Mouse (Mus musculus): ENCODE measurements around the gene Faap20.
"Not testable (repeated sequence)": the region's sequence is repeated elsewhere in the genome, so short reads cannot be mapped to it uniquely, and the experiment has no call there.

Gene Faap20

GRCm38 (mm10) chr4:155248054-155248453 is 1.5 kb upstream of the Faap20 start:
- DNase-seq (ENCODE audit: low spot score in 2 of 2) = not testable (repeated sequence)

GRCm38 (mm10) chr4:155249257-155249647 is 350 bp upstream of the Faap20 start:
- DNase-seq (ENCODE audit: low spot score in 2 of 2) = peak; percentile 89 to 93

GRCm38 (mm10) chr4:155250361-155251117 is 937 bp downstream of the Faap20 start:
- DNase-seq (ENCODE audit: low spot score in 2 of 2) = peak in 1 of 2 experiments; percentile 70

GRCm38 (mm10) chr4:155251147-155251546 is 1.5 kb downstream of the Faap20 start:
- DNase-seq (ENCODE audit: low spot score in 2 of 2) = no peak

- no peak for DNase-seq (ENCODE audit: low spot score in 2 of 2)
Observed at GRCm38 (mm10) chr4:155252253-155252652, 2.7 kb downstream of the Faap20 start.

GRCm38 (mm10) chr4:155264521-155265321 is 15.1 kb downstream of the Faap20 start:
- DNase-seq (ENCODE audit: low spot score in 2 of 2) = no peak

- no peak for DNase-seq (ENCODE audit: low spot score in 2 of 2)
Observed at GRCm38 (mm10) chr4:155267047-155267543, 17.5 kb downstream of the Faap20 start.

- DNase-seq (ENCODE audit: low spot score in 2 of 2) = no peak
Observed at GRCm38 (mm10) chr4:155267639-155268175, 18.1 kb downstream of the Faap20 start.

GRCm38 (mm10) chr4:155268382-155268781 is 18.8 kb downstream of the Faap20 start:
- peak; percentile 43 to 76 for DNase-seq (ENCODE audit: low spot score in 2 of 2)

GRCm38 (mm10) chr4:155274451-155274850 is 24.8 kb downstream of the Faap20 start:
- DNase-seq (ENCODE audit: low spot score in 2 of 2) = no peak

GRCm38 (mm10) chr4:155274851-155275250 is 25.2 kb downstream of the Faap20 start:
- DNase-seq (ENCODE audit: low spot score in 2 of 2) = no peak

- DNase-seq (ENCODE audit: low spot score in 2 of 2) = no peak
Observed at GRCm38 (mm10) chr4:155277963-155278362, 28.4 kb downstream of the Faap20 start.

GRCm38 (mm10) chr4:155279054-155279453 is 29.5 kb downstream of the Faap20 start:
- no peak for DNase-seq (ENCODE audit: low spot score in 2 of 2)

- DNase-seq (ENCODE audit: low spot score in 2 of 2) = no peak
Observed at GRCm38 (mm10) chr4:155279926-155280767, 30.5 kb downstream of the Faap20 start.

GRCm38 (mm10) chr4:155280768-155281121 is 31.1 kb downstream of the Faap20 start:
- no peak for DNase-seq (ENCODE audit: low spot score in 2 of 2)

GRCm38 (mm10) chr4:155281227-155281626 is 31.6 kb downstream of the Faap20 start:
- DNase-seq (ENCODE audit: low spot score in 2 of 2) = no peak

- no peak for DNase-seq (ENCODE audit: low spot score in 2 of 2)
Observed at GRCm38 (mm10) chr4:155281652-155282051, 32.0 kb downstream of the Faap20 start.

GRCm38 (mm10) chr4:155282231-155282630 is 32.6 kb downstream of the Faap20 start:
- DNase-seq (ENCODE audit: low spot score in 2 of 2) = no peak

GRCm38 (mm10) chr4:155283001-155283503 is 33.5 kb downstream of the Faap20 start:
- no peak for DNase-seq (ENCODE audit: low spot score in 2 of 2)

GRCm38 (mm10) chr4:155283585-155283984 is 34.0 kb downstream of the Faap20 start:
- DNase-seq (ENCODE audit: low spot score in 2 of 2) = no peak

Data from spleen, postnatal 4 days (tissue).